Mouse (Mus musculus) heart, embryonic 16.5 days (tissue): ENCODE data around the gene Prkd3. TPM values are rescaled to one million over a fixed set of nuclear protein-coding genes. Genes with fewer than 3 reads are reported as not detected.

Source experiments
- ATAC-seq: fragments of 200-750 bp; cut with Nextera tagmentation; replicated peaks from 2 replicates; pipeline ENCODE4 v1.8.0; 2017; ENCODE audit warnings: moderate number of reproducible peaks; ENCODE audit not compliant: insufficient read depth, low FRiP score; ENCODE audit errors: extremely low read depth
- H3K27ac ChIP-seq: fragments of 300-500 bp; sonication (generic); 2 replicates; pipeline ENCODE4 v1.5.1; 2014; ENCODE audit warnings: mild to moderate bottlenecking, low read length, control low read depth, moderate library complexity
- H3K27me3 ChIP-seq: fragments of 300-500 bp; sonication (generic); 2 replicates; pipeline ENCODE4 v1.6.1; 2014; ENCODE audit warnings: low read length, mixed read lengths; ENCODE audit not compliant: control insufficient read depth, insufficient read depth
- H3K36me3 ChIP-seq: fragments of 300-500 bp; sonication (generic); 2 replicates; pipeline ENCODE4 v1.6.1; 2014; ENCODE audit not compliant: control insufficient read depth, insufficient read depth
- H3K4me1 ChIP-seq: fragments of 300-500 bp; sonication (generic); 2 replicates; pipeline ENCODE4 v1.6.1; 2014; ENCODE audit warnings: low read length, mixed read lengths; ENCODE audit not compliant: control insufficient read depth, insufficient read depth
- H3K4me2 ChIP-seq: fragments of 300-500 bp; sonication (generic); 2 replicates; pipeline ENCODE4 v1.6.1; 2014; ENCODE audit warnings: low read depth, mild to moderate bottlenecking, control low read depth, low read length
- H3K4me3 ChIP-seq: fragments of 300-500 bp; sonication (generic); 2 replicates; pipeline ENCODE4 v1.5.1; 2014; ENCODE audit warnings: mild to moderate bottlenecking, control low read depth, low read length
- H3K9ac ChIP-seq: fragments of 300-500 bp; sonication (generic); 2 replicates; pipeline ENCODE4 v1.6.1; 2014; ENCODE audit warnings: low read length, control low read depth
- H3K9me3 ChIP-seq: fragments of 300-500 bp; sonication (generic); replicated peaks from 2 replicates; pipeline ENCODE4 v1.6.1; 2016; ENCODE audit warnings: low read length; ENCODE audit not compliant: control insufficient read depth
- WGBS: fragments of 180-500 bp; shearing (Covaris S2); extraction: QIAGEN DNeasy Blood & Tissue Kit; methylation state at CpG from one replicate; pipeline ENCODE4 v1.1.7; 2014; 5-methylcytosine and 5-hydroxymethylcytosine counted together
- polyA plus RNA-seq: library from polyadenylated mRNA; unstranded; fragments of >200 nt; fragmentation: Nextera tagmentation; extraction: Ambion mirVana; gene quantifications from 2 replicates; pipeline ENCODE4 v1.2.1, GENCODE M21; 2015

Prkd3 gene
- polyA plus RNA-seq, 1 experiment from 2014 or later, result 23.1 TPM

DNA sequence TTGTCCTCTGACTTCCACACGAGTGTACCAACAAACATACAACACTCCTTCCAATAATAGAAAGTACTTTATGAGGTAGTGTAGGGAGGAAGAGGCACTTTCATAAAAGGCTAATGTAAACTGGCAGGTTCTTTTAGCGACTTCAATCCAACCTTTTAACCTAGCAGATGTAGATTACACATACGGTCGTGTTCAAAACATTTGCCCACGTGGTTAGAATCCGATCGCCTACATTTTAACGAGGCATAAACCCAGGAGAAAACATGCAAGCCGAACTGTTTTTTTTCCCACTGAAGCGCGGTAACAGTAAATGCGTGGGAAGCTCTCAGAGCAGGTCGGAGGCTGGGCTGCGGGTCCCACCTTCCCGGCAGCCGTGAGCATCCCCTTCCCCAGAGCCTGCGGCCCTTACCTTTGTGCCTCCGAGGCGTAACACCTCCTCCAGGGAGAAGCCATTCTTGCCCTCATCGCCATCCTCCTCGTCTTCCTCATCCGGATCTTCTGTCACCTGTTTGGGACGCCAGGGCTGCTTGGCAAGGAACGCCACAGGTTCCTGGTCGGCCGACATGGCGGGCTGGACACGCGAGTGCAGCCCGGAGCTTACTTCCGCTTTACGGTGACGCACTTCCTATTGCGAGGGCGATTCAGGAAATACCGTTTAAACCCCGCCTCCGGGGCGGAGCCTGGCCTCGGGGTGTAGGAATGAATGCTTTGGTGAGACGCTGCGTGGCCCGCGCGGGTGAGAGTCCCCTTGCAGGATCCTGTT is 84.0 kb downstream of the Prkd3 start, which contains the start of the genes Cebpz and Ndufaf7:
Gene Cebpz (minus strand): TSS at position 601 of the 763 bp plus-strand sequence.
Gene Ndufaf7 (plus strand): TSS at position 671 of the 763 bp plus-strand sequence.
- ATAC-seq, result peak; percentile 99
- Histone ChIP-seq H3K9me3 (no peaks in the 10 kb centered on the region), H3K4me2 (peak within 1 kb of the TSS; percentile 80), H3K4me1 (peaks cover 14% of the 10 kb centered on the region), H3K4me3 (peak within 1 kb of the TSS; percentile 86), H3K36me3 (peaks cover 38% of the 10 kb centered on the region), H3K27me3 (no peaks in the 10 kb centered on the region), H3K9ac (peak within 1 kb of the TSS; percentile 87), H3K27ac (peak within 1 kb of the TSS; percentile 11)
- WGBS, result under 1% methylated on average over 45 of the region's 45 CpGs

DNA sequence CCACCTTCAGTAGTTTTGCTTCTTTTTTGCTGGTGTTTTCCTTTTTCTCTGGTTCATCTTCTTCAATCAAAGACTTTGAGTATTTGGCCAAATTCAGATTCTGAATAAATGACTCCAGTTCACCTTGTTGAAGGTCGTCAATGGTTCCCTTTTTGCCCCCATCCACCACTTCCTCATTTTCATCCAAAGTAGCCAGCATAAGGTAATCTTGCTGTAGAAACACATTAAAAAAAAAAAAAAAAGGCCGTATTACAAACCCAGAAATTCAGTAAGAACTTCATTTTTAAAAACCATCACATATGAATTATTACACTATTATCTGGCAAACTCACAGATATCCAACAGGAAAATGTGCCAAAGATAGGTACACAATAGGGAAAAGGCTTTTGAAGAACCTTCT is 84.8 kb downstream of the Prkd3 start:
- no peak for ATAC-seq
- Histone ChIP-seq H3K36me3 (peaks cover 42% of the 10 kb centered on the region), H3K9ac (peak overlapping the region; percentile 87), H3K27ac (no peak overlapping the region), H3K9me3 (no peaks in the 10 kb centered on the region), H3K4me3 (peak overlapping the region; percentile 86), H3K27me3 (no peaks in the 10 kb centered on the region), H3K4me2 (peak overlapping the region; percentile 73), H3K4me1 (peaks cover 14% of the 10 kb centered on the region)
- WGBS, result 75% methylated on average over 2 of the region's 2 CpGs

DNA sequence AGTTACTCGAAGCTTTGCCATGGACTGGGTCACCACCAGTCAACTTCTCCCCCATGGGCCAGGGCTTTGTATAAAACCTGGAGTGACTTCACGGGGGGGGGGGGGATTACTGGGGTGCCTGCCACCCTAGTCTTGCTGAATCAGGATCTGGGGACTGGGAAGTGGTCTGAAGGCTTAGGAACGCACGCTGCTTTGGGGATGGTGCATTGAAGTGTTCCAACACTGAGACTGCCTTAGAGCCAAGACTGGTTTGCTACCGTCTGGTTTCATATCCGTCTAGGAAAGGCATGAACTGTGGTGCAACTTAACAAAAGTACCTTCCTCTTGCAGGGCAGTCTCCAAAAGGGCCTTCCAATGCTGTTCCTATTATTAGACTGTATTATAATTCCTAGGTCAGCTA is 102.9 kb downstream of the Prkd3 start:
- Histone ChIP-seq H3K4me3 (no peak overlapping the region), H3K4me2 (peak overlapping the region; percentile 90), H3K27me3 (no peaks in the 10 kb centered on the region), H3K36me3 (peaks cover 30% of the 10 kb centered on the region), H3K4me1 (peaks cover 8% of the 10 kb centered on the region), H3K27ac (no peak overlapping the region), H3K9me3 (no peaks in the 10 kb centered on the region), H3K9ac (peak overlapping the region; percentile 93; the same call in 1 of the 2 replicates)
- no peak for ATAC-seq
- 48% methylated on average over 6 of the region's 6 CpGs for WGBS

DNA sequence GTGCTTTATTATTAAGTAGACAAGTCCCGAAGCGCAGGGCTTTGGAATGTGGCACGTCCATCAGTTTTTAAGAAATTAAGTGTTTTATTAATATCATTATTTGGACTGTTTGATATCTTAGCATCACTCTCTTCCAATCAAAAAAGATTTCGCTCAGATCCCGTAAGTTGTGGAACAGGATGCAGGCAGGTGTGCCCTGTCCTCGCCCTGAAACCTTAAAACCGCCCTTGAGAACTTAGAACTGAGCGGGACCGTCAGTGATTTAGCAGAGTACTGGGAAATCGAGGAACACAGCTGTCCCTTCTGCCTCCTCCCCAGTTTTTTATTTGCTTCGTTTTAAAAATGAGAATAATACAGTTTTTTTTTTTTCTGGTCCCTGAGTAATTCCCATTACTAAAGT is 103.7 kb downstream of the Prkd3 start:
- H3K9ac ChIP-seq, result peak overlapping the region; percentile 93
- no peak for ATAC-seq
- peaks cover 25% of the 10 kb centered on the region for H3K36me3 ChIP-seq
- H3K27ac ChIP-seq, result peak overlapping the region; percentile 93
- H3K4me3 ChIP-seq, result peak overlapping the region; percentile 88
- no peaks in the 10 kb centered on the region for H3K9me3 ChIP-seq
- WGBS, result 2% methylated on average over 11 of the region's 11 CpGs
- H3K27me3 ChIP-seq, result no peaks in the 10 kb centered on the region
- H3K4me1 ChIP-seq, result peaks cover 8% of the 10 kb centered on the region
- peak overlapping the region; percentile 90 for H3K4me2 ChIP-seq

DNA sequence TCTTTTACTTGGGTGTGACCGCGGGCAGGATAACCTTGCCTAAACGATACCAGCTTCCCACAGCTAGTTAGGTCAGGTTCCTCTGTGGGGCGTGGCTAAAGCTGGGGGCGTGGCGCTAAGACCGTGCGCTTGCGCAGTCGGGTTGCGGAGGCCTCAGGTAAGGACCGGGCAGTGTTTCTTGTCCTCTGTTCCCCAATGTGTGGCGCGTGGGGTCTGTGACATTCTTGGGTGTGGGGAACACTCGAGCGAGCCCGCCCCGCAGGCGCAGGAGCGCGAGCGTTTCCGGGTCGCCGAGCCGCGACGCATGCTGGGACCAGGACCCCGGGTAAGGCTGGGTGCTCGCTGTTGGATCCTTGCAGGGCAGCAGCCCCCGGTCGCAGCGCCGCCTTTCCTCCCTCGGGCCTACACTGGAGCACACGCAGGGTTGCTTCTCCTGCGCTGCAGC is 104.2 kb downstream of the Prkd3 start, which contains the start of gene Cebpzos:
Gene Cebpzos (plus strand): TSS at position 132 of the 445 bp plus-strand sequence.
- under 1% methylated on average over 37 of the region's 37 CpGs for WGBS
- H3K4me2 ChIP-seq, result peak within 1 kb of the TSS; percentile 90
- H3K4me1 ChIP-seq, result peaks cover 8% of the 10 kb centered on the region
- ATAC-seq, result peak; percentile 93
- H3K27me3 ChIP-seq, result no peaks in the 10 kb centered on the region
- H3K27ac ChIP-seq, result peak within 1 kb of the TSS; percentile 93
- H3K4me3 ChIP-seq, result peak within 1 kb of the TSS; percentile 88
- H3K9ac ChIP-seq, result peak within 1 kb of the TSS; percentile 93
- H3K9me3 ChIP-seq, result no peaks in the 10 kb centered on the region
- peaks cover 20% of the 10 kb centered on the region for H3K36me3 ChIP-seq

DNA sequence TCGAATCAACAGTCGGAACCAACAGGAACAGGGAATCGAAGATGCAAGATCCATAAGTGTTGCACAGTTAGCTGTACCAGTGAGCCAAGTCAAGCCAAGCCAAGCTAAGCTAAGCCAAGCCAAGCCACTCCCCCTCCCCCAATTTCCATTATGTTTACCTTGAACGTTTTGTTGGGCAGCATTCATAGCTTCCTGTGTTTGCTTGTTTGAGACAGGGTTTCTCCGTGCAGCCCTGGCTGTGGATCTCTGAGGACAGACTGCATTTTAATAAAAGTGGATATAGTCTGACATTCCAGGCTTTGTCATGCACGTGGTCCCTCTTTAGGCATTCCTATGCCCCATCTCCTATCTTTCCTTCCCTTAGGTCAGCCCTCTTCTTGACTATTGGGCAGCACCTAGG is 104.8 kb downstream of the Prkd3 start:
- H3K4me1 ChIP-seq, result peaks cover 8% of the 10 kb centered on the region
- peaks cover 16% of the 10 kb centered on the region for H3K36me3 ChIP-seq
- peak overlapping the region; percentile 93 for H3K27ac ChIP-seq
- 53% methylated on average over 6 of the region's 6 CpGs for WGBS
- peak overlapping the region; percentile 88 for H3K4me3 ChIP-seq
- no peaks in the 10 kb centered on the region for H3K27me3 ChIP-seq
- peak overlapping the region; percentile 93 for H3K9ac ChIP-seq
- ATAC-seq, result no peak
- no peaks in the 10 kb centered on the region for H3K9me3 ChIP-seq
- peak overlapping the region; percentile 90 for H3K4me2 ChIP-seq

DNA sequence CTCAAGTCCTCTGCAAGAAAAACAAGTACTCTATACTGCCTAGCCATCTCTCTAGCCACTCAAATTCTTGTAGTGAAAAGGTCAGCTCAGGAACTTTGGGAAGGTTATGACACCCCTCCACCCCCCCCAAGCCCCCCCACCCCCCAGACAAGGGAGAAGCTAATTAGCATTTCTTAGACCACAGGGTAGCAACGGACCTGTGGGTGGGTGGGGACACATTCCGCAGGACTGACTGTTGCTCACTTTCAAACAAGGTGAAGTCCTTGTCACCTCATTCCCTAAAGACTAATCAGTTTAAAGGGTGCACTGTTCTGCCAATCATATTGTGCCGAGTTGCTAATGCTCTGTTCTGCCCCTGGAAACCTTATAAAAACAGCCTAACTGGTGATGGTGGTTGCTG is 106.7 kb downstream of the Prkd3 start:
- Histone ChIP-seq H3K27ac (no peak overlapping the region), H3K4me2 (no peak overlapping the region), H3K9ac (no peak overlapping the region), H3K36me3 (peaks cover 6% of the 10 kb centered on the region; the same call in 1 of the 2 replicates), H3K4me1 (peaks cover 8% of the 10 kb centered on the region), H3K9me3 (no peaks in the 10 kb centered on the region), H3K4me3 (no peak overlapping the region), H3K27me3 (no peaks in the 10 kb centered on the region)
- WGBS, result 81% methylated on average over 3 of the region's 3 CpGs
- no peak for ATAC-seq

DNA sequence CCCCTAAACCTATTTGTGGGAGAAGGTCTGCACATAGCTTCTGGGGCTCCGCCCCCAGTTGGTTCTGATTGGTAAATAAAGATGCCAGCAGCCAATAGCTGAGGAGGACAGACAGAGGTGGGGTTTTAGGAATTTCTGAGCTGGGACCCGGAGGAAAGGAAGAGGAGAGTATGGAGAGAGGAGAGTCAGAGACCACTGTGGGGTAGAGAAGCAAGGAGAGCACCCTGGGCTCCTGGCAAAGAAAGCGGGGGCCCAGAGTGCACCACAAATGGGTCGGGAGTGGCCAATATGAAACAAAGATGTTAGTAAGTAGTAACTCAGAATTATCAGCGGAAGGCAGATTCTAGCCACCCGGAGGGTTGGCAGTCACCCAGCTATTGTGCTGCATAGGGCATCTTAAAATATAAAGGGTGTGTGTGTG is 107.7 kb downstream of the Prkd3 start:
- Histone ChIP-seq H3K4me3 (peak overlapping the region; percentile 53), H3K4me2 (peak overlapping the region; percentile 61), H3K9ac (0 out of 2 replicates have a peak overlapping the region, but pooled peaks have one; percentile 1), H3K36me3 (no peaks in the 10 kb centered on the region), H3K9me3 (no peaks in the 10 kb centered on the region), H3K4me1 (peaks cover 8% of the 10 kb centered on the region), H3K27me3 (no peaks in the 10 kb centered on the region), H3K27ac (no peak overlapping the region)
- ATAC-seq, result peak; percentile 40; the same call in 1 of the 2 replicates
- WGBS, result 23% methylated on average over 6 of the region's 6 CpGs

DNA sequence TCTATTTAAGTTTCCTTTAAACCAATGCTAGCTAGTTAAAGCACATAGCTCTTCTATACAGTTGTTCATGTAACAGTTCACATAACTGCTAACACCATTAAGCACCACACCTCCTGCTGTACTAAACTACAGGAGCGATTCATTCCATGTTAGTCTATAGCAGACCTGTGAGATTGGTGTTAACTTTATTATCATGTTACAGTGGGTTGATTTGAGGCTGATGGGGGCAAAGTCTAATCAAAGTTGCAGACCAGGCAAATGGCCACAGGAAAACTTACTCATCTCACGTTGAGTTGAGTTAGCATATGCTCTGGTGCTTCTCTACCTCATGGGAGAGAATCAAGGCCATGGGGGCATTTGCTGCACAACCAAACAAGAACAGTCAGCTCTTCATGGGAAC is 111.2 kb downstream of the Prkd3 start:
- Histone ChIP-seq H3K4me2 (no peak overlapping the region), H3K27me3 (no peaks in the 10 kb centered on the region), H3K9me3 (no peaks in the 10 kb centered on the region), H3K4me3 (no peak overlapping the region), H3K27ac (no peak overlapping the region), H3K9ac (no peak overlapping the region), H3K36me3 (no peaks in the 10 kb centered on the region), H3K4me1 (no peaks in the 10 kb centered on the region)
- WGBS, result 73% methylated on average over 2 of the region's 2 CpGs
- no peak for ATAC-seq
